Mouse (Mus musculus): ENCODE data around the gene Lzic.

DNA sequence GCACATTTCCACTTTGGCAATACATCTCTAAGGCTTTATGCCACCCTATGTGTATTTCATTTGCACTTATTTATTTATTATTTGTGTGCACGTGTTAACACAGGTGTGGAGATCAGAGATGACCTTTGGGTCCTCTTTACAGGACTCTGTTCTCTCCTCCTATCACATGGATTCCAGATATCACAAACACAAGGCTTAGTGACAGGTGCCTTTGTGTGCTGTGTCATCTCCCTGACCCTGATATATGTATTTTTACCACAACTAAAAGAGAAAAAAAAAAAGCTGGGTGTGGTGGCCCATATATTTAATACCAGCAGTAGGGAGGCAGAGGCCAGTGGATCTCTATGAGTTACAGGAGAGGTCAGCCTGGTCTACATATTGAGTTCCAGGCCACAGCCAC is 40.6 kb upstream of the Lzic start:
- TF ChIP-seq POLR2A (IDR thresholded peaks at IDR 0.05; ENCODE audit: low read depth, low read length), result no peak
- no peak for TF ChIP-seq CTCF (conservative IDR thresholded peaks at IDR 0.05; ENCODE audit: insufficient read depth, insufficient read length, low read depth, low read length)
